Mouse (Mus musculus): ENCODE measurements around the gene Gda. TPM values are rescaled to one million over a fixed set of nuclear protein-coding genes. Genes with fewer than 3 reads are reported as not detected.

Gda gene
- polyA plus RNA-seq, 1 experiment from 2014 or later = 0.05 TPM

DNA sequence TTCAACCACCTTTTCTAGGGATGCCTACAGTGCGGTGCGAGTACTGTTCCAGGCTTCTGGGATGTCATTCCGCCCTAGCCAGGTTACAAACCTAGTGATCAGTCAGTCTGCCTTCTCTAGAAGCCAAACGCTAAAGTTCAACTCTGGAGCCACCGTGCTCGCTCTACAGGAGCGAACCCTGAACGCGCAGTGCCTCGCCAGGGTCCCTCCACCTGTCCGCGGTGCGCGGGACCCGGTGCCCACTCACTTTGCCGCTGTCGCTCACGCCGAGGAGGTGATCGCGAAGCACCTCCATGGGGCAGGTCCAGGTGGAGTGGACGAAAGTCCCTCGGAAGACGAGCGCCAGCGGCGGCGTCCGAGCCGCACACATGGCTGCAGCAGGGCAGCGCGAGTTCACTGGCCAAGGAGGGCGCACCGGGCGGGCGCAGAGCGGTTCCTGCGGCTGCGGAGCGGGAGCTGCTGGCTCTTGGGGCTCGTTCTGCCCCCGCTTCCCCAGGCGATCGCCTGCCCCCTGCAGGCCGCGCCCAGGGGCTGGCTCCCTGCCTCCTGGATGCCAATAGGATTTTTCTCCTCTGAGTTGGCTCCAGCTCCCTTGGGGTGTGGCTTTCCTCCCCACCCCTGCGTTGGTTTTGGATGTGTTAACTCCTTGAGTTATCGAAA is 994 bp downstream of the Gda start:
- H3K9ac ChIP-seq (ENCODE audit: low read depth, low read length) = peak overlapping the region; percentile 37; the same call in 1 of the 2 replicates
- 3% methylated on average over 43 of the region's 48 CpGs for WGBS
- ATAC-seq (replicated peaks; ENCODE audit: low FRiP score, low read depth) = peak; percentile 68
- peak overlapping the region; percentile 38 for H3K4me3 ChIP-seq (replicated peaks; ENCODE audit: low read depth, low read length)
- no peaks in the 10 kb centered on the region for H3K9me3 ChIP-seq (replicated peaks; ENCODE audit: low read length)
- peak; percentile 64 for TF ChIP-seq CTCF (IDR thresholded peaks at IDR 0.05; ENCODE audit: low read depth)
- no peak overlapping the region for H3K27ac ChIP-seq
- no peaks in the 10 kb centered on the region; the same call in 1 of the 2 replicates for H3K27me3 ChIP-seq (ENCODE audit: insufficient read depth, low read length)
- H3K4me1 ChIP-seq (replicated peaks; ENCODE audit: insufficient read depth, low read length) = 0 out of 2 replicates have a peak, but pooled peaks cover 4% of the 10 kb centered on the region
- H3K4me2 ChIP-seq (ENCODE audit: low read length) = peak overlapping the region; percentile 87
- peak; percentile 46 for DNase-seq (ENCODE audit: low spot score)
- no peaks in the 10 kb centered on the region for H3K36me3 ChIP-seq (ENCODE audit: insufficient read depth, low read length)

DNA sequence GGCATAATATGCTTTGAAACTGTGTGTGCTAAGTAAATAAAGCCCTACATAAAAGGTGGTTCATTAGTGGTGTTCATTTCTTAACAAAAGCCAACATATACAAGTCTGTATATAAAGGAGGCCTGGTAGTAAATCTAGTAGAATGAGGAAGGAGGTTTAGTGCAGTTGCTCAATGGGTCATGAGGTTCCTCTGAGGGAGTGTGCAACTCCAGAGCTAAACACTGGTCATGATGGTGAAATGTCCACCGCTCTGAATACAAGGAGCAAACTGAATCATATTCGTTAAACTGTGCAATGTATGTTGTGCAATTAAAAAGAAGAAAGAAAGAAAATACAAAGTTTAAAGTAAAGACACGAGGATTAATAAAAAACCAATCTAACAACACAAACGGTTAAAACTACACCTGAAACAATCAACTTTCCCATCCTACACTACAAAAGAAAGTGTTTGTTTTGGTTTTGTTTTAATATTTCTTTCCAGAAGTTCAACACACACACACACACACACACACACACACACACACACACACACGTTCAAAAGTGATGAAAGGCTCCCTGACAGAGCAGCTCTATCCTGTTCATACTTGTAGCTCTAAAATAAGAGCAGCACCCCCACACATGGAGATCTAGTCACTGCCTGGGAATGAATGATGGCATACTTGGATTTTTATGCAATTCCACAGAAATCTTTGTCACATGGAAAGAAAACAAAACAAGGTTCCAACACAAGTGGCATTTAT is 11.9 kb downstream of the Gda start:
- H3K9me3 ChIP-seq (replicated peaks; ENCODE audit: low read length) = no peaks in the 10 kb centered on the region
- no peak for ATAC-seq (replicated peaks; ENCODE audit: low FRiP score, low read depth)
- 73% methylated on average over 5 of the region's 5 CpGs for WGBS
- H3K27ac ChIP-seq = no peak overlapping the region
- H3K36me3 ChIP-seq (ENCODE audit: insufficient read depth, low read length) = no peaks in the 10 kb centered on the region
- TF ChIP-seq CTCF (IDR thresholded peaks at IDR 0.05; ENCODE audit: low read depth) = no peak
- H3K4me2 ChIP-seq (ENCODE audit: low read length) = no peak overlapping the region
- H3K27me3 ChIP-seq (ENCODE audit: insufficient read depth, low read length) = no peaks in the 10 kb centered on the region
- H3K4me1 ChIP-seq (replicated peaks; ENCODE audit: insufficient read depth, low read length) = no peaks in the 10 kb centered on the region
- H3K4me3 ChIP-seq (replicated peaks; ENCODE audit: low read depth, low read length) = no peak overlapping the region
- no peak for DNase-seq (ENCODE audit: low spot score)
- H3K9ac ChIP-seq (ENCODE audit: low read depth, low read length) = no peak overlapping the region

DNA sequence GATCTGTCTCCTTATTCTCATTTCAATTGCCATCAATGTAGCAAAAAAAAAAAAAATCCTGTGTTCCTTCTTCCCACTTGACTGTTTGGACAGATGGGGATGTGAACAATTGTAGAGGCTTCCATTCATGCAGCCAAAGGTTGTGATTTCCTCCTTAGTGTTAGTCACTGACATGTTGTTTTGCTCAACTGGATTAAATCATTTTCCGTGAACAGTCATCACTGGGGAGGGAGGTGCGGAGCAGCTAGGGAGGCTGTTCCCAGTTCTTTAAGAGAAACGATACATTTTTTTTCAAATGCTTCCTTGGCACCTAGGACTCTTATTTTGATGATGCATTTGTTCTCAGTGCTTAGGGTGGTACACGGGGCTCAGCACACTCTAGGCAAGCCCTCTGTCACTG is 15.8 kb downstream of the Gda start:
- Histone ChIP-seq H3K4me2 (ENCODE audit: low read length) (no peak overlapping the region), H3K9me3 (replicated peaks; ENCODE audit: low read length) (no peaks in the 10 kb centered on the region), H3K9ac (ENCODE audit: low read depth, low read length) (no peak overlapping the region), H3K4me3 (replicated peaks; ENCODE audit: low read depth, low read length) (no peak overlapping the region), H3K4me1 (replicated peaks; ENCODE audit: insufficient read depth, low read length) (no peaks in the 10 kb centered on the region), H3K27me3 (ENCODE audit: insufficient read depth, low read length) (no peaks in the 10 kb centered on the region), H3K36me3 (ENCODE audit: insufficient read depth, low read length) (no peaks in the 10 kb centered on the region), H3K27ac (no peak overlapping the region)
- 80% methylated on average over 4 of the region's 4 CpGs for WGBS
- no peak for ATAC-seq (replicated peaks; ENCODE audit: low FRiP score, low read depth)
- DNase-seq (ENCODE audit: low spot score) = no peak
- TF ChIP-seq CTCF (IDR thresholded peaks at IDR 0.05; ENCODE audit: low read depth) = no peak

DNA sequence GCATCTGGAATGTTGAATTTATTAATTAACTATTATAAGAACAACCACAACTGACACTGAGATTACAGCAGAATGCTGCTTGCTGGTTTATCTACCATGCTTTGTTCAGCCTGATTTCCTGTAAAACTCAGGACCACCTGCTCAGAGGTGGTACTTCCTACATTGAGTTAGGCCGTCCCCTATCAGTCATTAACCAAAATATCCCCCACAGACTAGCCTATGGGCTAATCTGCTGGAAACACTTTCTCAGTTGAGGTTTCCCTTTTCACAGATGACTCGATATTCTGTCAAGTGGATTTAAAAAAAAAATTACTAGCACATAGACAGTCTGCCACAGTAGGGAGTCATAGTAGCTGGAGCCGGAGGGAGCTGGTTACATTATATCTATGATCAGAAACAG is 31.5 kb downstream of the Gda start:
- TF ChIP-seq CTCF (IDR thresholded peaks at IDR 0.05; ENCODE audit: low read depth) = no peak
- 76% methylated on average over 3 of the region's 3 CpGs for WGBS
- no peaks in the 10 kb centered on the region for H3K27me3 ChIP-seq (ENCODE audit: insufficient read depth, low read length)
- no peak overlapping the region for H3K27ac ChIP-seq
- H3K9me3 ChIP-seq (replicated peaks; ENCODE audit: low read length) = no peaks in the 10 kb centered on the region
- no peaks in the 10 kb centered on the region for H3K4me1 ChIP-seq (replicated peaks; ENCODE audit: insufficient read depth, low read length)
- ATAC-seq (replicated peaks; ENCODE audit: low FRiP score, low read depth) = no peak
- no peak for DNase-seq (ENCODE audit: low spot score)
- H3K4me2 ChIP-seq (ENCODE audit: low read length) = no peak overlapping the region
- H3K4me3 ChIP-seq (replicated peaks; ENCODE audit: low read depth, low read length) = no peak overlapping the region
- no peak overlapping the region for H3K9ac ChIP-seq (ENCODE audit: low read depth, low read length)
- H3K36me3 ChIP-seq (ENCODE audit: insufficient read depth, low read length) = no peaks in the 10 kb centered on the region

DNA sequence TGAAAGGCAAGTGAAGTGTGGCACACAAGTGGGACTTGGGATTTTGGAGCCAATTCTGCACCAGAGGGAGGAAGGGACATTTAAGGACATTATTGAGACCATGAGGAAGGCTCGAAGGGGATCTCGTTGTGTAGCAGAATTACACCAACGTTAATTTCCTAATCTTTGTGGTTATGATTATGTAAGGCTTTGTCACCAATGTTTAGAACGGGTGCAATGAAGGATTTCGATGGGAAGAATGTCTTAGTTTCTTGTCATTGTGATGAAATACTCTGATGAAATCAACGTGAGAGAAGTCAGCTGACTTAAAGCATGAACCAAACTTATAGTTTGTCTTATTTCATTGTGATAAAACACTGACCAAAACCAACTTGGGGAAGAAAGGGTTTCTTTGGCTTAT is 32.4 kb downstream of the Gda start:
- Histone ChIP-seq H3K9me3 (replicated peaks; ENCODE audit: low read length) (no peaks in the 10 kb centered on the region), H3K4me2 (ENCODE audit: low read length) (no peak overlapping the region), H3K27ac (no peak overlapping the region), H3K36me3 (ENCODE audit: insufficient read depth, low read length) (no peaks in the 10 kb centered on the region), H3K27me3 (ENCODE audit: insufficient read depth, low read length) (no peaks in the 10 kb centered on the region), H3K9ac (ENCODE audit: low read depth, low read length) (no peak overlapping the region), H3K4me3 (replicated peaks; ENCODE audit: low read depth, low read length) (no peak overlapping the region), H3K4me1 (replicated peaks; ENCODE audit: insufficient read depth, low read length) (no peaks in the 10 kb centered on the region)
- no peak for ATAC-seq (replicated peaks; ENCODE audit: low FRiP score, low read depth)
- TF ChIP-seq CTCF (IDR thresholded peaks at IDR 0.05; ENCODE audit: low read depth) = no peak
- WGBS = 90% methylated on average over 6 of the region's 6 CpGs
- DNase-seq (ENCODE audit: low spot score) = no peak

DNA sequence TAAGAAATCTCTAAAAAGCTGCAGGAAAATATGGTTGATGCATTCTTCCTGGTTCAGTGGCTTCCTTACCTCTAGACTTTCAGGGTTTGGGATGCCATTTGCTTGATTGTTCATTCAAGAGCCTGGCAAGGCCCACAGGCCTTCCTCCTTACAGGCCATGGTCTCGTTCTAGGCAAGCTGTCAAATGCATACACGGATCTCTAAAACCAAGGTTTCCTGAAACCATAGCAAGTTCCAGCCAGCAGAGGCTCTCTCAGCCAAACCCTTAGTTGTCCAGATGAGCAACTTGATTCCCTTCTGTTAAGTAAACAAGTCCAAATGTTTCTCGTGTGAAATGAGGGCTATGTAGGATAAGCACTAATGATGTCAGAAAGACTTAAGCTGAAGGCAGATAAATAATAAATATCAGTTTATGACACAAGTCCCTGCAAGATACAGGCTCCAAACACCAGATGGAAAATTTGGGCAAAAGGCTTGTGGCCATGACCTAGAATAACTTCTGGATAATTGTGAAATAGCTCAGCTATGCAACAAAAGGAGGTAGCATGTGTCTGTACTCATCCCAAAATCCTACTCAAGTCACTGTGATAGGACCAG is 34.0 kb downstream of the Gda start:
- Histone ChIP-seq H3K4me3 (replicated peaks; ENCODE audit: low read depth, low read length) (no peak overlapping the region), H3K4me2 (ENCODE audit: low read length) (no peak overlapping the region), H3K9me3 (replicated peaks; ENCODE audit: low read length) (no peaks in the 10 kb centered on the region), H3K27me3 (ENCODE audit: insufficient read depth, low read length) (no peaks in the 10 kb centered on the region), H3K4me1 (replicated peaks; ENCODE audit: insufficient read depth, low read length) (no peaks in the 10 kb centered on the region), H3K36me3 (ENCODE audit: insufficient read depth, low read length) (no peaks in the 10 kb centered on the region), H3K9ac (ENCODE audit: low read depth, low read length) (no peak overlapping the region), H3K27ac (no peak overlapping the region)
- 34% methylated on average over 3 of the region's 3 CpGs for WGBS
- no peak; the same call in 1 of the 2 replicates for TF ChIP-seq CTCF (IDR thresholded peaks at IDR 0.05; ENCODE audit: low read depth)
- ATAC-seq (replicated peaks; ENCODE audit: low FRiP score, low read depth) = no peak
- DNase-seq (ENCODE audit: low spot score) = peak; percentile 19
